Mouse (Mus musculus): ENCODE measurements around the gene Raph1.

GRCm38 (mm10) chr1:60469491-60469890, 97.4 kb downstream of the Raph1 start:
- TF ChIP-seq POLR2A (IDR thresholded peaks at IDR 0.05; ENCODE audit: low read depth, low read length): no peak
- TF ChIP-seq CTCF (IDR thresholded peaks at IDR 0.05; ENCODE audit: extremely low read depth, insufficient read depth, insufficient read length, insufficient replicate concordance): no peak
